Mouse (Mus musculus) kidney, embryonic 14.5 days (tissue): ENCODE results near the gene Slc1a1. TPM values are rescaled to one million over a fixed set of nuclear protein-coding genes. Genes with fewer than 3 reads are reported as not detected.

Experiments
- ATAC-seq: fragments of 200-750 bp; cut with Nextera tagmentation; 2 replicates; pipeline ENCODE4 v1.8.0; 2017; ENCODE audit warnings: moderate number of reproducible peaks, mild to moderate bottlenecking, moderate TSS enrichment, moderate library complexity; ENCODE audit not compliant: low FRiP score, low TSS enrichment
- H3K27ac ChIP-seq: fragments of 300-500 bp; sonication (generic); 2 replicates; pipeline ENCODE4 v1.5.1; 2014; ENCODE audit warnings: low read depth, mild to moderate bottlenecking, low read length, moderate library complexity, mixed read lengths
- H3K27me3 ChIP-seq: fragments of 300-500 bp; sonication (generic); 2 replicates; pipeline ENCODE4 v1.6.1; 2014; ENCODE audit warnings: mild to moderate bottlenecking, low read length; ENCODE audit not compliant: control insufficient read depth, insufficient read depth
- H3K36me3 ChIP-seq: fragments of 300-500 bp; sonication (generic); 2 replicates; pipeline ENCODE4 v1.6.1; 2014; ENCODE audit warnings: low read length, mixed read lengths; ENCODE audit not compliant: control insufficient read depth, insufficient read depth
- H3K4me1 ChIP-seq: fragments of 300-500 bp; sonication (generic); 2 replicates; pipeline ENCODE4 v1.6.1; 2014; ENCODE audit warnings: low read length, mixed read lengths; ENCODE audit not compliant: control insufficient read depth, insufficient read depth
- H3K4me2 ChIP-seq: fragments of 300-500 bp; sonication (generic); replicated peaks from 2 replicates; pipeline ENCODE4 v1.6.1; 2014; ENCODE audit warnings: low read depth, mild to moderate bottlenecking, low read length
- H3K4me3 ChIP-seq: fragments of 300-500 bp; sonication (generic); 2 replicates; pipeline ENCODE4 v1.5.1; 2014; ENCODE audit warnings: mild to moderate bottlenecking, low read length
- H3K9ac ChIP-seq: fragments of 300-500 bp; sonication (generic); 2 replicates; pipeline ENCODE4 v1.6.1; 2014; ENCODE audit warnings: low read depth, mild to moderate bottlenecking, low read length, moderate library complexity
- H3K9me3 ChIP-seq: fragments of 300-500 bp; sonication (generic); 2 replicates; pipeline ENCODE4 v1.6.1; 2016; ENCODE audit warnings: low read length; ENCODE audit not compliant: control insufficient read depth
- WGBS: fragments of 180-500 bp; shearing (Covaris S2); extraction: QIAGEN DNeasy Blood & Tissue Kit; methylation state at CpG from one replicate; pipeline ENCODE4 v1.1.7; 2014; 5-methylcytosine and 5-hydroxymethylcytosine counted together
- polyA plus RNA-seq: library from polyadenylated mRNA; unstranded; fragments of >200 nt; fragmentation: Nextera tagmentation; extraction: Ambion mirVana; gene quantifications from 2 replicates; pipeline ENCODE4 v1.2.1, GENCODE M21; 2014

Gene Slc1a1
- 1.2 and 1.3 TPM in 2 replicates for polyA plus RNA-seq

GRCm38 (mm10) chr19:28834798-28835499 is at the start of gene Slc1a1:
TSS of gene Slc1a1 (plus strand) at chr19:28835049.
- no peaks in the 10 kb centered on the region for H3K9me3 ChIP-seq
- no peak within 1 kb of the TSS for H3K27ac ChIP-seq
- peak; percentile 69 for ATAC-seq
- H3K4me1 ChIP-seq, result 0 out of 2 replicates have a peak, but pooled peaks cover 3% of the 10 kb centered on the region
- peak within 1 kb of the TSS; percentile 53 for H3K4me3 ChIP-seq
- H3K4me2 ChIP-seq, result peak within 1 kb of the TSS; percentile 96
- H3K27me3 ChIP-seq, result peaks cover 19% of the 10 kb centered on the region
- peak within 1 kb of the TSS; percentile 34 for H3K9ac ChIP-seq
- WGBS, result under 1% methylated on average over 67 of the region's 68 CpGs
- H3K36me3 ChIP-seq, result no peaks in the 10 kb centered on the region

GRCm38 (mm10) chr19:28790196-28790595 is 44.7 kb upstream of the Slc1a1 start:
- no peak overlapping the region for H3K9ac ChIP-seq
- no peak for ATAC-seq
- H3K4me2 ChIP-seq, result no peak overlapping the region
- WGBS, result 65% methylated on average over 1 of the region's 1 CpGs
- no peak overlapping the region for H3K4me3 ChIP-seq
- H3K9me3 ChIP-seq, result no peaks in the 10 kb centered on the region
- H3K27ac ChIP-seq, result no peak overlapping the region
- no peaks in the 10 kb centered on the region for H3K27me3 ChIP-seq
- H3K4me1 ChIP-seq, result no peaks in the 10 kb centered on the region
- H3K36me3 ChIP-seq, result no peaks in the 10 kb centered on the region

DNA sequence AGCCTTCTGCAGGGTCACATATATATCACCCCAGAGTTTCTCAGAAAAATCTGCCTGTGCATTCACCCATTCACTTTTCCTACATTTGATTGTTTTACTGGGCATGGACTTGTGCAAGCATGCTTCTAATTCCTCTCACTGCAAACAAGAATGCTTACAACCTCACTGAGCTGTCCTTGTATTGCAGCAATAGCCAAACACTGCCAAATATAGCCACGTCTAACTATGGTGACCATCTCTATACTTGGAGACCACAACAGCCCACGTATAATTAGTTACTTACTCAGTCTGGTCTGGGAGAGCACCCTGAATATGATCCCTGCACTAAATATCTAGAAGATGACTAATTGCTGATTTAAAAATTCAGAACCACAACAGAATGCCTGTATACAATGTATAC is 41.5 kb upstream of the Slc1a1 start:
- 89% methylated on average over 2 of the region's 2 CpGs for WGBS

DNA sequence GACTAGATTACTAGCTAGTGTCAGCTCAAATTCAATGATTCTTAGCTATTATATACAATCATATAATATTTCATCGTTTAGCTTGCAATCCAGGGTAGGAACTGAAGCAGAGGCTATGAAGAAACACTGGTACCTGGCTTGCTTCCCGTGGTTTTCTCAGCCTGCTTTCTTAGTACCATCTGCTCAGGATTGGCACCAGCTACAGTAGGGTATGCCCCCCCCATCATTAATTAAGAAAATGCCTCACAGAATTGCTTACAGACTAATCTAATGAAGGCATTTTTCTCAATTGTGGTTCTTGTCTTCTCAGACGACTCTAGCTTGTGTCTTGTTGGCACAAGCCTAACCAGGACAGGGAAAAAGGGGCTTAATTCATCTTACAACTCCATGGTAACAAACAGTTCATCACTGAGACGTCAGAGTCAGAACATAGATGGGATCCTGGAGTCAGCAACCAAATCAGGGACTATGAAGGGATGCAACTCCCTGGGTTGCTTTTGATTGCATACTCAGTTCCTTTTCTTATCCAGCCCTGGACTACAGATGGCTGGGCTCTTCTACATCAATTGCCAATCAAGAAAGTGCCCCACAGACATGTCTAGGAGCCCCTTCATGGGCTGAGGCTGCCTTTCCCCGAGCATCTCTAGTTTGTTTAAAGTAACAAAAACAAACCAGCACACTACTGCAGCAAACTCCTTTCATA is 38.6 kb upstream of the Slc1a1 start:
- Histone ChIP-seq H3K9me3 (no peaks in the 10 kb centered on the region), H3K4me1 (no peaks in the 10 kb centered on the region), H3K36me3 (no peaks in the 10 kb centered on the region), H3K4me3 (no peak overlapping the region), H3K4me2 (no peak overlapping the region), H3K9ac (no peak overlapping the region), H3K27me3 (no peaks in the 10 kb centered on the region), H3K27ac (no peak overlapping the region)
- WGBS, result 75% methylated on average over 5 of the region's 5 CpGs
- no peak for ATAC-seq

More for the DNA sequence above, 41.5 kb upstream of the Slc1a1 start:
- no peak overlapping the region for H3K4me2 ChIP-seq
- H3K9ac ChIP-seq, result no peak overlapping the region
- no peaks in the 10 kb centered on the region for H3K27me3 ChIP-seq
- H3K9me3 ChIP-seq, result no peaks in the 10 kb centered on the region
- ATAC-seq, result no peak
- H3K4me3 ChIP-seq, result no peak overlapping the region
- H3K27ac ChIP-seq, result no peak overlapping the region
- H3K36me3 ChIP-seq, result no peaks in the 10 kb centered on the region
- H3K4me1 ChIP-seq, result no peaks in the 10 kb centered on the region

DNA sequence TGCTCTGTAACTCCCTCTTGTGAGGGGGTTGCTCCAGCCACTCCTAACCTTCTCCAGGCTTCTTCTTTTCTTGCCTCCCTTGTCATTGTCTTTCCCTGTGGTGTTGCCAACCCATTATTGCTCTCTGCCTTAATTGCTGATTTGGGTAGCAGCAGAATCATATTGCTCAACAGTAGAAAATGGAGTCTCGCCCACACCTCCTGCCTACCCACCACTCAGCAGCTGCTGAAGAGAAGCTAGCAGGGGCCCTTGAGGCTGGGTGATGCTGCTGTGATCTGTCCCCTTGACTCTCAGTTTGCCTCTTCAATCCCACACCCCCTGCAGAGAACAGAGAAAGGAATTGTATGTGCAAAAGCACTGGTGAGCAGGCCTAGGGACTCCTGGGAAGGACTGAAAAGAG is 37.9 kb upstream of the Slc1a1 start:
- 86% methylated on average over 1 of the region's 1 CpGs for WGBS
- no peaks in the 10 kb centered on the region for H3K9me3 ChIP-seq
- H3K4me3 ChIP-seq, result no peak overlapping the region
- no peak overlapping the region for H3K27ac ChIP-seq
- ATAC-seq, result no peak
- H3K4me1 ChIP-seq, result no peaks in the 10 kb centered on the region
- no peak overlapping the region for H3K4me2 ChIP-seq
- no peaks in the 10 kb centered on the region for H3K36me3 ChIP-seq
- H3K9ac ChIP-seq, result no peak overlapping the region
- H3K27me3 ChIP-seq, result no peaks in the 10 kb centered on the region

DNA sequence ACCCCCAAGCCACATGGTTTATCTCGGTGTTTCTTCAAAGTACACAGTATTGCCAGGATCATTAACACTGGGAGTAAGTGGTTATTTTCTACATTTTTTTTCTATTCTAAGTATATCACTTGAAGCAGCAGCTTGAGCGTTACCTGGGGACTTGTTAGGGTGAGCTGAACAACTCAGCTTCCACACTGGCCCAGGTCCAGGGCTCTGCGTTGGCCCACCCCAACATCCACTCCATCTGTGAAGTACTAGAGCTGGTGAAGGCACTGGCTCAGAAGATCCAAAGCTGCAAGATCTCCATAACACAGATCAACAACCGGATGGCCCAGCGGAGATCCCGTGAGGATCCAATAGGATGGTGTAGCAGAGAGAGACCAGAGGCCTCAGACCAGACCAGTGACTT is 37.2 kb upstream of the Slc1a1 start:
- no peak overlapping the region for H3K4me3 ChIP-seq
- no peak overlapping the region for H3K9ac ChIP-seq
- H3K36me3 ChIP-seq, result no peaks in the 10 kb centered on the region
- H3K27ac ChIP-seq, result no peak overlapping the region
- H3K27me3 ChIP-seq, result no peaks in the 10 kb centered on the region
- no peak overlapping the region for H3K4me2 ChIP-seq
- WGBS, result 89% methylated on average over 6 of the region's 6 CpGs
- H3K9me3 ChIP-seq, result no peaks in the 10 kb centered on the region
- no peak for ATAC-seq
- no peaks in the 10 kb centered on the region for H3K4me1 ChIP-seq

- H3K27me3 ChIP-seq, result no peaks in the 10 kb centered on the region
- WGBS, result 52% methylated on average over 6 of the region's 6 CpGs
- no peaks in the 10 kb centered on the region for H3K36me3 ChIP-seq
- no peak overlapping the region for H3K4me3 ChIP-seq
- no peak overlapping the region for H3K9ac ChIP-seq
- no peaks in the 10 kb centered on the region for H3K9me3 ChIP-seq
- no peak for ATAC-seq
- H3K4me1 ChIP-seq, result no peaks in the 10 kb centered on the region
- no peak overlapping the region for H3K4me2 ChIP-seq
- H3K27ac ChIP-seq, result no peak overlapping the region
Measured at GRCm38 (mm10) chr19:28800448-28800847, 34.4 kb upstream of the Slc1a1 start.

DNA sequence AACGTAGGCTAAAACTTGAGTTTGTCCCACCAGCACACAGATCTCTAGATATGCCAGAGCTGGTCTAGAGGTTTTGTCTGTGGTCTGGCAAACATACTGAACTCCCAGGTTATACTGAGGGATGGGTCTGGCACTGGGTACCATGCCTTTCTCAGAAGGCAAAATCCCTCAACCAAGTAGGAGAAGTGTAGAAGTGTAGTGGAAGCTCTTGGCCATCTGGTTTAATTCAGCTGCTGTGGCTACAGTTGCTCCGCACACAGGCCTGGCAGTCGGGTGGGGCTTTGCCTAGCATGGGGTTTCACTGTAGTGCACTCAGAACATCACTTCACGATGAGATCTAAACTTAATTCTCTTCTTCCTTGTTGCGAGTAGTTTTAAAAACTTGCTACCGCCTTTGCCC is 28.6 kb upstream of the Slc1a1 start:
- H3K27ac ChIP-seq, result no peak overlapping the region
- 95% methylated on average over 6 of the region's 6 CpGs for WGBS
- no peaks in the 10 kb centered on the region for H3K36me3 ChIP-seq
- no peak overlapping the region for H3K9ac ChIP-seq
- H3K4me3 ChIP-seq, result no peak overlapping the region
- no peak for ATAC-seq
- H3K4me1 ChIP-seq, result no peaks in the 10 kb centered on the region
- H3K9me3 ChIP-seq, result no peaks in the 10 kb centered on the region
- H3K4me2 ChIP-seq, result no peak overlapping the region
- H3K27me3 ChIP-seq, result no peaks in the 10 kb centered on the region

DNA sequence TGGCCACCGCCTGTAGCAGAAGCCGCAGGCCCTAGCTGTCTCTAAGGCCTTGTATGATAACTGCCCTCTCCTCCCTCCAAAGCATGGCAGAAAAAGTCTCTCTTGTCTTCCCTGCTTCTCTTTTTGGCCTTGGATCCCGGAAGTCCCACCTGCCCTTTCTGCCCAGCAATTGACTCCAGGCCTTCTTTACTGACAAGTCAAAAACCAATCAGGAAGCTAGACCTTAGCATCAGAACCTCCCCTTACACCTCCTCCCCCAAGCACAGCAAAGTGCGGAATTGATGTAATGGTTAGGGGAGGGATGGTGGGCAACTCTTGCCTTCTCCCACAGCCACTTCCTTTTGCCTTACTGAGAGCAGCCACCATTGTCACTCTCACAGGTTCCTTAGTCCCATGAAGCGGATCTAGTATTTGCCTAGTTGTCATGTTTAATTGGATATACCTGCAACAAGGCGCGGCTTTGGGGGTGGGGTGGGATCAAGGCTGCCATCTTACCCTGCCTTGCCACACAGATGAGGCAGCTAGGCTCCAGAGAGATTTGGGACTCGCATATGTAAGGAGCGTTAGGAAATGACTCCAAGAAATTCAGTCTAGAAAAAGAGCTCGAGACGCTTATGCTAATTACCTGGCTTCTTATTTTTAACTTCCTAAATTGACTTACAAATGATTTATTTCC is 27.9 kb upstream of the Slc1a1 start:
- Histone ChIP-seq H3K9me3 (no peaks in the 10 kb centered on the region), H3K4me3 (no peak overlapping the region), H3K36me3 (no peaks in the 10 kb centered on the region), H3K27me3 (no peaks in the 10 kb centered on the region), H3K4me1 (no peaks in the 10 kb centered on the region), H3K9ac (no peak overlapping the region), H3K27ac (no peak overlapping the region), H3K4me2 (no peak overlapping the region)
- WGBS, result 92% methylated on average over 11 of the region's 11 CpGs
- no peak for ATAC-seq
